11 mouse cellular contexts compared by ENCODE assay signal in genomic region chr11:120833555-120834280, GRCm38 (mm10). TPM values are rescaled to one million over a fixed set of nuclear protein-coding genes. Genes with fewer than 3 reads are reported as not detected.
DNase-seq lines count a peak whose midpoint lies in the region; ATAC-seq lines count a peak whose summit lies in the region.
"Had no signal": no experiment of that assay in that cellular context is flagged by ENCODE, and none has a peak within 500 bp of the region (broad histone marks: within the 10 kb centered on the region; RNA-seq: fewer than 3 reads in every experiment).

No protein-coding gene starts in this region.

- H3K27me3 ChIP-seq in hindbrain, embryonic 16.5 days (replicated peaks; ENCODE audit: control insufficient read depth, insufficient read depth, low read length): no peaks in the 10 kb centered on the region

- H3K4me3 ChIP-seq in hindbrain, embryonic 16.5 days (ENCODE audit: low read length): no peak overlapping the region

- no peak overlapping the region for H3K4me2 ChIP-seq in hindbrain, embryonic 16.5 days (ENCODE audit: low read length)

- DNase-seq in urinary bladder, postnatal 14 days (ENCODE audit: low spot score): peak; percentile 2
- no peak for DNase-seq in urinary bladder, adult 18-20 months (ENCODE audit: low spot score in 2 of 2)
- DNase-seq in lung, postnatal 25 days (ENCODE audit: low spot score): peak; percentile 63
- DNase-seq in thymus, postnatal 4 days: no peak
- no peak for DNase-seq in cerebellum, postnatal 36 days
- DNase-seq in Muller cell, postnatal 12 days (ENCODE audit: inconsistent ontology term): no peak
- DNase-seq in adrenal gland, postnatal 10 days: no peak
- DNase-seq: cerebellum, adult 9-11 months; thymus, adult 2 months had no signal

- no peaks in the 10 kb centered on the region for H3K36me3 ChIP-seq in hindbrain, embryonic 16.5 days (ENCODE audit: control insufficient read depth, insufficient read depth, low read length)

- H3K9ac ChIP-seq in hindbrain, embryonic 16.5 days (ENCODE audit: low read depth, low read length): no peak overlapping the region; the same call in 1 of the 2 replicates

- no peaks in the 10 kb centered on the region for H3K9me3 ChIP-seq in hindbrain, embryonic 16.5 days (ENCODE audit: control insufficient read depth, low read length)

- H3K27ac ChIP-seq in hindbrain, embryonic 16.5 days (ENCODE audit: low read depth, low read length): peak overlapping the region; percentile 78

- peak; percentile 86 for ATAC-seq in hindbrain, embryonic 16.5 days
- ATAC-seq: inflammation-experienced regulatory T-cells, adult 6 months had no signal

- WGBS in hindbrain, embryonic 16.5 days: 47% methylated on average over 8 of the region's 8 CpGs

- peaks cover 4% of the 10 kb centered on the region for H3K4me1 ChIP-seq in hindbrain, embryonic 16.5 days (ENCODE audit: control insufficient read depth, insufficient read depth, low read depth, low read length)

RNA-seq across cellular contexts. Expression of gene Fasn, which starts 9.4 kb away (rescaled TPM):
- polyA plus RNA-seq in hindbrain, embryonic 16.5 days (2015; fragmentation: Nextera tagmentation; extraction: Ambion mirVana): 82.9 and 92.6 TPM in 2 replicates
- total RNA-seq in adrenal gland, postnatal 10 days (2021): 100 to 1,000 TPM in 1 of 2 experiments, 10 to 100 TPM in 1; 93.1 to 104 TPM

RNA-seq across cellular contexts. Expression of gene Dus1l, which starts 37.5 kb away (rescaled TPM):
- polyA plus RNA-seq in hindbrain, embryonic 16.5 days (2015; fragmentation: Nextera tagmentation; extraction: Ambion mirVana): 46.9 and 48.5 TPM in 2 replicates
- 10 to 100 TPM; 61.2 to 64.3 TPM for total RNA-seq in adrenal gland, postnatal 10 days (2021)

RNA-seq across cellular contexts. Expression of gene Gps1, which starts 49.6 kb away (rescaled TPM):
- polyA plus RNA-seq in hindbrain, embryonic 16.5 days (2015; fragmentation: Nextera tagmentation; extraction: Ambion mirVana): 272 and 305 TPM in 2 replicates
- 10 to 100 TPM; 84.2 to 89.3 TPM for total RNA-seq in adrenal gland, postnatal 10 days (2021)

RNA-seq across cellular contexts. Expression of gene Rfng, which starts 49.7 kb away (rescaled TPM):
- 134 and 139 TPM in 2 replicates for polyA plus RNA-seq in hindbrain, embryonic 16.5 days (2015; fragmentation: Nextera tagmentation; extraction: Ambion mirVana)
- total RNA-seq in adrenal gland, postnatal 10 days (2021): 10 to 100 TPM; 15.9 to 20.6 TPM

Comparison
In these comparisons a context has a peak if more than half of its experiments do, and no peak if none do; other contexts are left out.
1. DNase-seq: peak in urinary bladder, postnatal 14 days (single experiment) and lung, postnatal 25 days (single experiment); none in urinary bladder, adult 18-20 months (0 of 2), thymus, postnatal 4 days (single experiment), cerebellum, postnatal 36 days (0 of 2), Muller cell, postnatal 12 days (single experiment) and adrenal gland, postnatal 10 days (single experiment).